Mouse (Mus musculus): ENCODE measurements around the gene Tmod1.

DNA sequence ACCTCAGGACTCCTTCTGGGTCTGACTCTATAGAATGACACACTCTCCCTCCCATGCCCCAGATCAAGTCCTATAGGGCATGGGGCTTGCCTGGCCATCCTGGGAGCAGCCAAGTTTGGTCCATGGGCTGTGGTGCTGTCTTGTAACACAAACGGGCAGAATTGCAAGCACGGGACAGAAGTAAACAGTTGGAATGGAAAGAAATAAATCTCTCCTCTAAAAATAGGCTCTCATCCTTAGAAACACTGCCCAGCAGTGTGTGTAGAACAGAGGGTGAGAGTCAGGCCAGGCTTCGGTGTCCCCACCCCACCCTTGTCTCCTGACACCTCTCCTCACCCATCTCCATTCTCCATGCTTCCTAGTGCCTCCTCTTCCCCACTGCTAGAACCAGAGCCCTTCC is 29.3 kb downstream of the Tmod1 start:
- no peak for TF ChIP-seq REST (IDR thresholded peaks at IDR 0.05; ENCODE audit: insufficient read depth, insufficient read length)
- TF ChIP-seq POLR2A (IDR thresholded peaks at IDR 0.05; ENCODE audit: insufficient read length, low read depth), result no peak
- no peak for TF ChIP-seq USF1 (IDR thresholded peaks at IDR 0.05; ENCODE audit: low read depth)
- TF ChIP-seq MAX (IDR thresholded peaks at IDR 0.05; ENCODE audit: low read depth), result no peak
- no peak for TF ChIP-seq TCF12 (IDR thresholded peaks at IDR 0.05; ENCODE audit: insufficient read depth, poor library complexity, severe bottlenecking)
- TF ChIP-seq TCF3 (IDR thresholded peaks at IDR 0.05; ENCODE audit: insufficient read length, low read depth), result no peak
- no peak for TF ChIP-seq POLR2AphosphoS2 (IDR thresholded peaks at IDR 0.05; ENCODE audit: insufficient read length, low read depth)
- no peak for TF ChIP-seq MYOG (IDR thresholded peaks at IDR 0.05; ENCODE audit: control insufficient read depth in 1 of 3, insufficient read depth in 1 of 3, insufficient read length in 2 of 3, low read depth in 2 of 3)
- no peak for TF ChIP-seq E2F4 (IDR thresholded peaks at IDR 0.05; ENCODE audit: insufficient read depth)
- TF ChIP-seq MYOD1 (IDR thresholded peaks at IDR 0.05; ENCODE audit: control insufficient read depth in 1 of 3, insufficient read length in 2 of 3, low read depth in 2 of 3), result no peak
- TF ChIP-seq SRF (IDR thresholded peaks at IDR 0.05; ENCODE audit: control insufficient read depth, insufficient read length, low read depth), result no peak

Measured in myocyte (in vitro differentiated cells).